Mouse (Mus musculus) kidney, postnatal 25 days (tissue): ENCODE data around the gene Acadvl.
"Not testable (repeated sequence)": the region's sequence is repeated elsewhere in the genome, so short reads cannot be mapped to it uniquely, and the experiment has no call there.

Experiments used
- DNase-seq, 2 experiments: peaks; one replicate each; pipeline ENCODE4 v3.0.0; 2021; ENCODE audit warnings: mixed read lengths in 2 of 2

The Acadvl gene

GRCm38 (mm10) chr11:70026689-70027088 lies 11.5 kb upstream of the Acadvl start:
- DNase-seq: peak; percentile 37 to 67

- DNase-seq: peak in 1 of 2 experiments; percentile 35
Observed at GRCm38 (mm10) chr11:70024151-70024514, 8.9 kb upstream of the Acadvl start.

- peak in 1 of 2 experiments; percentile 37 for DNase-seq
Observed at GRCm38 (mm10) chr11:70023481-70024150, 8.4 kb upstream of the Acadvl start.

- DNase-seq: peak; percentile 97 to 99
Observed at GRCm38 (mm10) chr11:70021264-70022132, 6.3 kb upstream of the Acadvl start.

GRCm38 (mm10) chr11:70020731-70021263 lies 5.6 kb upstream of the Acadvl start:
- DNase-seq: peak; percentile 79 to 87

- DNase-seq: no peak
Observed at GRCm38 (mm10) chr11:70020022-70020631, 4.9 kb upstream of the Acadvl start.

GRCm38 (mm10) chr11:70019495-70020021 lies 4.3 kb upstream of the Acadvl start:
- DNase-seq: no peak

- DNase-seq: peak; percentile 53 to 57
Observed at GRCm38 (mm10) chr11:70018131-70018990, 3.1 kb upstream of the Acadvl start.

- DNase-seq: no peak
Observed at GRCm38 (mm10) chr11:70017199-70017767, 2.1 kb upstream of the Acadvl start.

GRCm38 (mm10) chr11:70016669-70017068 lies 1.5 kb upstream of the Acadvl start, which contains the start of gene Dlg4:
Gene Dlg4 (plus strand): TSS chr11:70016942.
- DNase-seq: no peak

GRCm38 (mm10) chr11:70016177-70016576 lies 966 bp upstream of the Acadvl start:
- not testable (repeated sequence) for DNase-seq

GRCm38 (mm10) chr11:70015677-70016076 lies 466 bp upstream of the Acadvl start:
- no peak for DNase-seq

- no peak for DNase-seq
Observed at GRCm38 (mm10) chr11:70014051-70014450, 1.2 kb downstream of the Acadvl start.

GRCm38 (mm10) chr11:70013408-70013807 lies 1.8 kb downstream of the Acadvl start:
- no peak for DNase-seq

- DNase-seq: no peak
Observed at GRCm38 (mm10) chr11:70012931-70013330, 2.3 kb downstream of the Acadvl start.

- DNase-seq: no peak
Observed at GRCm38 (mm10) chr11:70010961-70011360, 4.2 kb downstream of the Acadvl start.

- DNase-seq: no peak
Observed at GRCm38 (mm10) chr11:70010548-70010947, 4.7 kb downstream of the Acadvl start.

GRCm38 (mm10) chr11:70010033-70010432 lies 5.2 kb downstream of the Acadvl start:
- DNase-seq: no peak

- no peak for DNase-seq
Observed at GRCm38 (mm10) chr11:70005521-70005920, 9.7 kb downstream of the Acadvl start.

- peak in 1 of 2 experiments; percentile 25 for DNase-seq
Observed at GRCm38 (mm10) chr11:70002471-70002870, 12.7 kb downstream of the Acadvl start.

- peak; percentile 54 to 69 for DNase-seq
Observed at GRCm38 (mm10) chr11:70001865-70002264, 13.3 kb downstream of the Acadvl start.

- DNase-seq: no peak
Observed at GRCm38 (mm10) chr11:70001159-70001558, 14.1 kb downstream of the Acadvl start.
